Mouse (Mus musculus) heart, embryonic 12.5 days (tissue): ENCODE data around the gene Klf12. TPM values are rescaled to one million over a fixed set of nuclear protein-coding genes. Genes with fewer than 3 reads are reported as not detected.

Experiments used
- ATAC-seq: fragments of 200-750 bp; cut with Nextera tagmentation; 2 replicates; pipeline ENCODE4 v1.8.0; 2017; ENCODE audit warnings: moderate TSS enrichment, moderate library complexity; ENCODE audit not compliant: insufficient number of reproducible peaks, low FRiP score
- H3K27ac ChIP-seq: fragments of 300-500 bp; sonication (generic); 2 replicates; pipeline ENCODE4 v1.5.1; 2016; ENCODE audit warnings: mild to moderate bottlenecking, moderate library complexity; ENCODE audit not compliant: poor library complexity, severe bottlenecking
- H3K27me3 ChIP-seq: fragments of 300-500 bp; sonication (generic); replicated peaks from 2 replicates; pipeline ENCODE4 v1.6.1; 2016; ENCODE audit warnings: mild to moderate bottlenecking, moderate library complexity
- H3K36me3 ChIP-seq: fragments of 300-500 bp; sonication (generic); 2 replicates; pipeline ENCODE4 v1.6.1; 2016; ENCODE audit warnings: mild to moderate bottlenecking, moderate library complexity
- H3K4me1 ChIP-seq: fragments of 300-500 bp; sonication (generic); replicated peaks from 2 replicates; pipeline ENCODE4 v1.6.1; 2016; ENCODE audit warnings: mild to moderate bottlenecking
- H3K4me2 ChIP-seq: fragments of 300-500 bp; sonication (generic); 2 replicates; pipeline ENCODE4 v1.6.1; 2016; ENCODE audit warnings: mild to moderate bottlenecking, moderate library complexity
- H3K4me3 ChIP-seq: fragments of 300-500 bp; sonication (generic); 2 replicates; pipeline ENCODE4 v1.5.1; 2016; ENCODE audit warnings: mild to moderate bottlenecking
- H3K9ac ChIP-seq: fragments of 300-500 bp; sonication (generic); 2 replicates; pipeline ENCODE4 v1.6.1; 2016; ENCODE audit warnings: mild to moderate bottlenecking, moderate library complexity
- H3K9me3 ChIP-seq: fragments of 300-500 bp; sonication (generic); replicated peaks from 2 replicates; pipeline ENCODE4 v1.6.1; 2016; ENCODE audit warnings: mild to moderate bottlenecking, moderate library complexity
- WGBS: fragments of 180-500 bp; shearing (Covaris S2); methylation state at CpG from one replicate; pipeline ENCODE4 v1.1.7; 2016; 5-methylcytosine and 5-hydroxymethylcytosine counted together
- polyA plus RNA-seq: library from polyadenylated mRNA; unstranded; fragments of >200 nt; fragmentation: Nextera tagmentation; extraction: Ambion mirVana; gene quantifications from 2 replicates; pipeline ENCODE4 v1.2.1, GENCODE M21; 2016

Klf12 gene
- polyA plus RNA-seq, 1 experiment from 2014 or later, result 4.5 TPM

DNA sequence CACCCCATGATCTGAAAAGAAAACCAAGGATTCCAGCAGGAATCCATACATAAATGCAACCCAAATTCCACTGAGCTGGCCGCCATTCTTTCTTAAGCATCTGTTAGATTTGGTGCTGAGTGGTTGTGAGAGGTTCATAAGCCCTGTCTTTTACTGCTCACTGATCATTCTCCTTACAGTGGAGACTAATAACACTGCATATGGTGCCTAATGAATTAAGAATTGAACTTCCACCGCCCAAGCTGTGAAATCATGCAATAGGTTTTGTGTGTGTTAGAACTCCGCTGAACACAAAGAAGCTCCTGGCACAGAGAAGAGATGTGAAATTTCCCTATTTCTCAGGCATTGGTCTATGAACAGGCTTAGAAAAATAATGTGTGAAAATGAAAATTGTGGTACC is 77.4 kb downstream of the Klf12 start:
- H3K27ac ChIP-seq, result no peak overlapping the region
- H3K9me3 ChIP-seq, result no peaks in the 10 kb centered on the region
- H3K4me3 ChIP-seq, result no peak overlapping the region
- H3K27me3 ChIP-seq, result no peaks in the 10 kb centered on the region
- WGBS, result 83% methylated on average over 3 of the region's 3 CpGs
- no peak for ATAC-seq
- H3K9ac ChIP-seq, result no peak overlapping the region
- no peaks in the 10 kb centered on the region for H3K36me3 ChIP-seq
- H3K4me1 ChIP-seq, result peaks cover 16% of the 10 kb centered on the region
- H3K4me2 ChIP-seq, result no peak overlapping the region

- H3K27me3 ChIP-seq, result no peaks in the 10 kb centered on the region
- 89% methylated on average over 3 of the region's 3 CpGs for WGBS
- no peak for ATAC-seq
Observed at GRCm38 (mm10) chr14:100206207-100206606, 78.3 kb downstream of the Klf12 start.

GRCm38 (mm10) chr14:100200058-100200688 is 84.3 kb downstream of the Klf12 start:
- H3K36me3 ChIP-seq, result no peaks in the 10 kb centered on the region
- H3K27ac ChIP-seq, result no peak overlapping the region
- H3K4me3 ChIP-seq, result no peak overlapping the region
- H3K27me3 ChIP-seq, result no peaks in the 10 kb centered on the region
- no peaks in the 10 kb centered on the region for H3K4me1 ChIP-seq
- 84% methylated on average over 6 of the region's 6 CpGs for WGBS
- no peak overlapping the region for H3K9ac ChIP-seq
- ATAC-seq, result no peak
- no peak overlapping the region for H3K4me2 ChIP-seq
- no peaks in the 10 kb centered on the region for H3K9me3 ChIP-seq

More at GRCm38 (mm10) chr14:100206207-100206606, 78.3 kb downstream of the Klf12 start:
- Histone ChIP-seq H3K4me2 (no peak overlapping the region), H3K4me3 (no peak overlapping the region), H3K4me1 (peaks cover 13% of the 10 kb centered on the region), H3K27ac (no peak overlapping the region), H3K36me3 (no peaks in the 10 kb centered on the region), H3K9me3 (no peaks in the 10 kb centered on the region), H3K9ac (no peak overlapping the region)

- Histone ChIP-seq H3K36me3 (no peaks in the 10 kb centered on the region), H3K27ac (no peak overlapping the region), H3K9ac (no peak overlapping the region), H3K4me3 (no peak overlapping the region), H3K4me2 (no peak overlapping the region), H3K27me3 (no peaks in the 10 kb centered on the region), H3K9me3 (no peaks in the 10 kb centered on the region), H3K4me1 (no peaks in the 10 kb centered on the region)
- 91% methylated on average over 4 of the region's 4 CpGs for WGBS
- no peak for ATAC-seq
Observed at GRCm38 (mm10) chr14:100198636-100199035, 85.8 kb downstream of the Klf12 start.

DNA sequence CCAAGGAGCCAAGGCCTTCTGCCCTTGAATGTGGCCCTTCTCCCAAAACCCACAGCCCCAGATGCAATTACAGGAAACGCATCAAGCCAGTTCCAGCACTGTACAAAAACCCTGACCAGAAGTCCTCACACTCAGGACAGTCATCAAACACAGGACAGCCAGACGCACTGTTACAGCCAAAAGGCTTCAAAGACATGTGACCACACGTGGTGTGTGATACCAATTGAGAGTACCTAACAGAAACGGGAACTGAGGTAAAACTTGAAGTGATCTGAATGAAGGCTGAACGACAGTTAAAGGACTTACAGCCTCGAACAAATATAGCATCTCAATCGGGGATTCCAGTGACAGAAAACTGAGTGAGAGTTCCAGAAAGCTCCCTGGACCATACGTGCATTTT is 87.3 kb downstream of the Klf12 start:
- WGBS, result 88% methylated on average over 8 of the region's 8 CpGs
- ATAC-seq, result no peak

GRCm38 (mm10) chr14:100189490-100190197 is 94.8 kb downstream of the Klf12 start:
- 65% methylated on average over 11 of the region's 11 CpGs for WGBS
- H3K9ac ChIP-seq, result no peak overlapping the region
- H3K4me2 ChIP-seq, result no peak overlapping the region
- no peaks in the 10 kb centered on the region for H3K9me3 ChIP-seq
- no peak overlapping the region for H3K4me3 ChIP-seq
- no peak overlapping the region for H3K27ac ChIP-seq
- no peaks in the 10 kb centered on the region for H3K27me3 ChIP-seq
- H3K4me1 ChIP-seq, result peaks cover 6% of the 10 kb centered on the region; the same call in 1 of the 2 replicates
- ATAC-seq, result no peak
- no peaks in the 10 kb centered on the region for H3K36me3 ChIP-seq

More for the DNA sequence above, 87.3 kb downstream of the Klf12 start:
- Histone ChIP-seq H3K36me3 (no peaks in the 10 kb centered on the region), H3K4me2 (no peak overlapping the region), H3K27me3 (no peaks in the 10 kb centered on the region), H3K27ac (no peak overlapping the region), H3K4me3 (no peak overlapping the region), H3K9ac (no peak overlapping the region), H3K9me3 (no peaks in the 10 kb centered on the region), H3K4me1 (no peaks in the 10 kb centered on the region)

GRCm38 (mm10) chr14:100187372-100187771 is 97.1 kb downstream of the Klf12 start:
- Histone ChIP-seq H3K27me3 (no peaks in the 10 kb centered on the region), H3K9ac (no peak overlapping the region), H3K9me3 (no peaks in the 10 kb centered on the region), H3K36me3 (no peaks in the 10 kb centered on the region), H3K4me1 (peaks cover 6% of the 10 kb centered on the region; the same call in 1 of the 2 replicates), H3K27ac (no peak overlapping the region), H3K4me2 (no peak overlapping the region), H3K4me3 (no peak overlapping the region)
- 73% methylated on average over 3 of the region's 3 CpGs for WGBS
- no peak for ATAC-seq

GRCm38 (mm10) chr14:100177796-100178195 is 106.7 kb downstream of the Klf12 start:
- no peak overlapping the region for H3K27ac ChIP-seq
- no peaks in the 10 kb centered on the region for H3K27me3 ChIP-seq
- no peak overlapping the region for H3K4me2 ChIP-seq
- no peaks in the 10 kb centered on the region for H3K36me3 ChIP-seq
- H3K4me3 ChIP-seq, result no peak overlapping the region
- 0 out of 2 replicates have a peak, but pooled peaks cover 4% of the 10 kb centered on the region for H3K4me1 ChIP-seq
- H3K9me3 ChIP-seq, result no peaks in the 10 kb centered on the region
- no peak for ATAC-seq
- no peak overlapping the region for H3K9ac ChIP-seq
- 62% methylated on average over 3 of the region's 3 CpGs for WGBS

- Histone ChIP-seq H3K4me1 (no peaks in the 10 kb centered on the region), H3K27ac (no peak overlapping the region), H3K27me3 (no peaks in the 10 kb centered on the region), H3K4me3 (no peak overlapping the region), H3K9me3 (no peaks in the 10 kb centered on the region), H3K4me2 (no peak overlapping the region), H3K9ac (no peak overlapping the region), H3K36me3 (no peaks in the 10 kb centered on the region)
- ATAC-seq, result no peak
- WGBS, result 72% methylated on average over 2 of the region's 2 CpGs
Observed at GRCm38 (mm10) chr14:100165075-100165474, 119.4 kb downstream of the Klf12 start.

DNA sequence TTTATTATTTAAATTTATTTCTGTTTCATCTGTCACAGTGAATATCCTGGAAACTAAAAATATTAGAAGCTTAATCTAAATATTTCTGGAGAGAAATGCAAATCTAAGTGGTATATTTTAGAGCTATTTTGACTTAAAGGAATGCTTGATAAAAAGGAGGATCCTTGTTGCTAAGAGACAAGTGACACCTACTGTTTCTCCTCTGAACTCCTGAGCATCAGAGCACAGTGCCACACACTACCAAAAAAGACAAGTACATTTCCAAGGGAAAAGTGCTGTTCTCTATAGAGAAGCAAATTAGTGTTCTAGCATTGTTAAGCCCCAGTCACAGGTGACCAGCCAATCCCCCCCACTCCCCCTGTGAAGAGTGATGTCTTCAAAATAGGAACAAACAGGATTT is 127.8 kb downstream of the Klf12 start:
- Histone ChIP-seq H3K27ac (no peak overlapping the region), H3K9me3 (no peaks in the 10 kb centered on the region)
- no peak for ATAC-seq

GRCm38 (mm10) chr14:100147666-100148065 is 136.8 kb downstream of the Klf12 start:
- H3K27ac ChIP-seq, result no peak overlapping the region
- no peaks in the 10 kb centered on the region for H3K9me3 ChIP-seq
- H3K36me3 ChIP-seq, result no peaks in the 10 kb centered on the region
- H3K4me2 ChIP-seq, result no peak overlapping the region
- no peak overlapping the region for H3K4me3 ChIP-seq
- no peaks in the 10 kb centered on the region for H3K4me1 ChIP-seq
- no peaks in the 10 kb centered on the region for H3K27me3 ChIP-seq
- no peak overlapping the region for H3K9ac ChIP-seq
- 85% methylated on average over 8 of the region's 8 CpGs for WGBS
- no peak for ATAC-seq

More for the DNA sequence above, 127.8 kb downstream of the Klf12 start:
- Histone ChIP-seq H3K36me3 (no peaks in the 10 kb centered on the region), H3K4me2 (no peak overlapping the region), H3K9ac (no peak overlapping the region), H3K4me1 (no peaks in the 10 kb centered on the region), H3K27me3 (no peaks in the 10 kb centered on the region), H3K4me3 (no peak overlapping the region)
